Comparison of ENCODE assay signal across 9 mouse cellular contexts in the genomic region with DNA sequence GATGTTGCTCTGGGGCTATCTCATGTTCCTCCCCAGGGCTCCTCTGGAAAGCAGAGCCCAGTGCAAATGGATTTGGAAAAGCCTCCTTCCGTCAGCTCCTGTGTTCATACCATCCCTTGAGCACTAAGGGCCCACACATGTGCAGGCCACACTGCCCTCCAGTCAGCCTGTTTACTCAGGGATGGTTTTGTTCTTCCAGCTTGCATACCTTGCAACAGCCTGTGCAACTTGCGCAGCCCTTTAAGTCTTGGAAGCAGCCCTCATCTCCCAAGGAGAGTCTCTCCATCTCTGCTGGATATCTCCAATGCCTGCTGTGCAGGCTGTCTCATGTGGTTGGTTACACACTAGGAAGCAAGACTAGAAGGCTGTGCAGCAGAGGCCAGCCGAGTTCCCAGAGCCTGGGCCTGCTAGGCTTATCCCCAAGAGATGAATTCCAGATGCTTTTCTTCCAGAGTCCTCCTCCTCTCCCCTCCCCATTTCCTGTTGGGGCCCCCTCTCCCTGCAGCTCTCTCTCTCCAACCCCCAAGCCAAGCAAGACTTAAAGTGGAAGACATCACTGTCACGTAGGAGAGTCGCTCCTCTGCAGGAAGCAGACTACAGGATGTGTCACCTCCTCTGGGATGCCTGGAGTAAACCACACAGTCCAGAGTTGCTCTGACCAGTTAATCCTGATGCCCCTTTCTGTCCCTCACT. TPM values are rescaled to one million over a fixed set of nuclear protein-coding genes. Genes with fewer than 3 reads are reported as not detected.
DNase-seq lines count a peak whose midpoint lies in the region; ATAC-seq lines count a peak whose summit lies in the region.
"Had no signal": no experiment of that assay in that cellular context is flagged by ENCODE, and none has a peak within 500 bp of the region (broad histone marks: within the 10 kb centered on the region; RNA-seq: fewer than 3 reads in every experiment).

No protein-coding gene starts in this region.

- peak overlapping the region; percentile 69 for H3K27ac ChIP-seq in midbrain, embryonic 10.5 days (replicated peaks)
- H3K27ac ChIP-seq in midbrain, embryonic 16.5 days (ENCODE audit: low read length), result no peak overlapping the region
- peak overlapping the region; percentile 91 for H3K27ac ChIP-seq in heart, embryonic 16.5 days (ENCODE audit: low read length)

- no peak overlapping the region for H3K4me3 ChIP-seq in midbrain, embryonic 10.5 days
- H3K4me3 ChIP-seq in midbrain, embryonic 16.5 days (ENCODE audit: low read depth, low read length), result no peak overlapping the region
- H3K4me3 ChIP-seq in heart, embryonic 16.5 days (ENCODE audit: low read length), result no peak overlapping the region

- DNase-seq in midbrain, embryonic 10.5 days (ENCODE audit: low spot score), result peak; percentile 47
- peak; percentile 35 to 69 for DNase-seq in kidney, postnatal 25 days
- DNase-seq in neural tube, embryonic 10.5 days (ENCODE audit: extremely low spot score, low spot score), result peak; percentile 66
- DNase-seq in left cerebral cortex, adult 18-20 months (ENCODE audit: low spot score in 2 of 2), result no peak
- DNase-seq in cerebellum, postnatal 4 days (ENCODE audit: low spot score in 2 of 2), result no peak
- no peak for DNase-seq in right cerebral cortex, adult 18-20 months

- no peaks in the 10 kb centered on the region for H3K36me3 ChIP-seq in midbrain, embryonic 10.5 days
- H3K36me3 ChIP-seq in midbrain, embryonic 16.5 days (ENCODE audit: control insufficient read depth, insufficient read depth, low read length), result no peaks in the 10 kb centered on the region
- no peaks in the 10 kb centered on the region for H3K36me3 ChIP-seq in heart, embryonic 16.5 days (ENCODE audit: control insufficient read depth, insufficient read depth)
- H3K36me3 ChIP-seq: G1E had no signal

- no peak overlapping the region for H3K9ac ChIP-seq in midbrain, embryonic 16.5 days (ENCODE audit: low read depth, low read length)
- peak overlapping the region; percentile 18; the same call in 1 of the 2 replicates for H3K9ac ChIP-seq in heart, embryonic 16.5 days (ENCODE audit: low read length)

- H3K9me3 ChIP-seq in midbrain, embryonic 10.5 days (replicated peaks), result no peaks in the 10 kb centered on the region
- no peaks in the 10 kb centered on the region for H3K9me3 ChIP-seq in midbrain, embryonic 16.5 days (replicated peaks; ENCODE audit: control insufficient read depth, low read length, poor library complexity, severe bottlenecking)
- H3K9me3 ChIP-seq in heart, embryonic 16.5 days (replicated peaks; ENCODE audit: control insufficient read depth, low read length), result no peaks in the 10 kb centered on the region
- H3K9me3 ChIP-seq: G1E had no signal

- WGBS in midbrain, embryonic 10.5 days, result 45% methylated on average over 5 of the region's 5 CpGs
- WGBS in midbrain, embryonic 16.5 days, result 59% methylated on average over 5 of the region's 5 CpGs
- 33% methylated on average over 5 of the region's 5 CpGs for WGBS in heart, embryonic 16.5 days

- no peaks in the 10 kb centered on the region for H3K27me3 ChIP-seq in midbrain, embryonic 10.5 days (ENCODE audit: low read depth, poor library complexity, severe bottlenecking)
- H3K27me3 ChIP-seq in midbrain, embryonic 16.5 days (ENCODE audit: control insufficient read depth, insufficient read depth, low read depth, low read length), result no peaks in the 10 kb centered on the region
- H3K27me3 ChIP-seq in heart, embryonic 16.5 days (ENCODE audit: control insufficient read depth, insufficient read depth, low read length), result no peaks in the 10 kb centered on the region

- H3K4me1 ChIP-seq in midbrain, embryonic 10.5 days, result peaks cover 17% of the 10 kb centered on the region
- H3K4me1 ChIP-seq in midbrain, embryonic 16.5 days (ENCODE audit: control insufficient read depth, insufficient read depth, low read length), result no peaks in the 10 kb centered on the region
- H3K4me1 ChIP-seq in heart, embryonic 16.5 days (ENCODE audit: control insufficient read depth, insufficient read depth, low read length), result peaks cover 15% of the 10 kb centered on the region

- H3K4me2 ChIP-seq in midbrain, embryonic 16.5 days (ENCODE audit: low read length), result no peak overlapping the region
- peak overlapping the region; percentile 11; the same call in 1 of the 2 replicates for H3K4me2 ChIP-seq in heart, embryonic 16.5 days (ENCODE audit: low read depth, low read length)

- no peak for ATAC-seq in midbrain, embryonic 16.5 days
- peak; percentile 89 for ATAC-seq in heart, embryonic 16.5 days (replicated peaks; ENCODE audit: extremely low read depth, insufficient read depth, low FRiP score)

RNA-seq across cellular contexts. Expression of a gene that starts 47.2 kb away (rescaled TPM):
- polyA plus RNA-seq in midbrain, embryonic 10.5 days (2016; fragmentation: Nextera tagmentation; extraction: Ambion mirVana), result 0.12 and 0.26 TPM in 2 replicates
- polyA plus RNA-seq in midbrain, embryonic 16.5 days (2015; fragmentation: Nextera tagmentation; extraction: Ambion mirVana), result not detected in 2 replicates
- polyA plus RNA-seq in heart, embryonic 16.5 days (2015; fragmentation: Nextera tagmentation; extraction: Ambion mirVana), result 0.12 and 0.20 TPM in 2 replicates
- total RNA-seq in left cerebral cortex, adult 18-20 months (2021), result 10 to 100 TPM; 25.1 to 29.8 TPM
- polyA plus RNA-seq: G1E had no signal

Comparison
In these comparisons a context has a peak if more than half of its experiments do, and no peak if none do; other contexts are left out.
1. DNase-seq: peak in midbrain, embryonic 10.5 days (single experiment), kidney, postnatal 25 days (2 of 2) and neural tube, embryonic 10.5 days (single experiment); none in left cerebral cortex, adult 18-20 months (0 of 2), cerebellum, postnatal 4 days (0 of 2) and right cerebral cortex, adult 18-20 months (single experiment).